In the genomic region with DNA sequence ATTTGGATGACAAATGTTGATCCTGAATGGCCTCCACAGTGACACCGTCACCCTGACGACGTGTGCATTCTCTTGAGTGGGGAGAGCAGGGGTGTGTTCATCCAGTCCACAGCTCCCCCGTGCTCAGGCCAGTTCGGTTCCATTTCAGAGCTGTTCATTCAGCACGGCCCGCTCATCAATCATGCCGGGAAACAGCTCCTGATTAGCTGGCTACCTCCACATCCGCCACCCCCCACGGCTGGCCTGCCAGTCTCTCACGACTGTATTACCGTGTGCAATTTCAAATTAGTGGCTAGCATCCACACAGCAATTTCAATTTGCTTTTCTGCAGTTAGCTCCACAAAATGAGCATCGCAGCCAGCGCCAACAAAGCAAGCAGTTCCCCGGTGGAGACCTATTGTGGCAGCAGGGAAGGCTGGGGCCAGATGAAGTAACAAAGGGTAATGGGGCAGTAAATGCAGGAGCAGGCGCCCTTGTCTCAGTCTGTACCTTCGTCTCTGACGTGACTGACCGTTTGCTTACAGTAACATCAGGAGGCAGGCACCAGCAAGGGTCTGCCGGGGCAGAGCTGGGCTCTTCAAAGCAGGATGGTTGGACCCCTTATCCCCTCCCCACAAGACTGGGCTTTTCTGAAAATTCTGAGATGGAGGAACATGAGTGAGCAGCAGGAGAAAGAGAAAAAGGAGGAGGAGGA, we compare ENCODE assay signal across 14 mouse cellular contexts. TPM values are rescaled to one million over a fixed set of nuclear protein-coding genes. Genes with fewer than 3 reads are reported as not detected.
DNase-seq lines count a peak whose midpoint lies in the region; ATAC-seq and TF ChIP-seq lines count a peak whose summit lies in the region.
"Had no signal": no experiment of that assay in that cellular context is flagged by ENCODE, and none has a peak within 500 bp of the region (broad histone marks: within the 10 kb centered on the region; RNA-seq: fewer than 3 reads in every experiment).

No protein-coding gene starts in this region.

- peak overlapping the region; percentile 89 for H3K27ac ChIP-seq in hindbrain, embryonic 13.5 days
- peak overlapping the region; percentile 32 for H3K27ac ChIP-seq in midbrain, embryonic 14.5 days (replicated peaks; ENCODE audit: low read depth, low read length)
- no peak overlapping the region for H3K27ac ChIP-seq in lung, postnatal 0 days (ENCODE audit: low read length)
- H3K27ac ChIP-seq: embryonic facial prominence, embryonic 13.5 days; gastrocnemius, adult 2 months had no signal

- ATAC-seq in hindbrain, embryonic 13.5 days (ENCODE audit: low FRiP score) = peak; percentile 73
- no peak for ATAC-seq in midbrain, embryonic 14.5 days (ENCODE audit: low FRiP score, low TSS enrichment)
- ATAC-seq in lung, postnatal 0 days = no peak

- H3K4me2 ChIP-seq in hindbrain, embryonic 13.5 days = peak overlapping the region; percentile 31
- no peak overlapping the region for H3K4me2 ChIP-seq in midbrain, embryonic 14.5 days (ENCODE audit: low read length)
- no peak overlapping the region for H3K4me2 ChIP-seq in lung, postnatal 0 days (replicated peaks; ENCODE audit: low read depth, low read length)
- H3K4me2 ChIP-seq: embryonic facial prominence, embryonic 13.5 days had no signal

- H3K9me3 ChIP-seq in hindbrain, embryonic 13.5 days = no peaks in the 10 kb centered on the region
- H3K9me3 ChIP-seq in midbrain, embryonic 14.5 days (ENCODE audit: control insufficient read depth, low read length) = no peaks in the 10 kb centered on the region
- H3K9me3 ChIP-seq in lung, postnatal 0 days (ENCODE audit: low read length) = no peaks in the 10 kb centered on the region
- H3K9me3 ChIP-seq: embryonic facial prominence, embryonic 13.5 days had no signal

- 0 out of 2 replicates have a peak, but pooled peaks cover 2% of the 10 kb centered on the region for H3K27me3 ChIP-seq in hindbrain, embryonic 13.5 days
- no peaks in the 10 kb centered on the region for H3K27me3 ChIP-seq in midbrain, embryonic 14.5 days (ENCODE audit: control insufficient read depth, insufficient read depth, low read length)
- H3K27me3 ChIP-seq in lung, postnatal 0 days (replicated peaks; ENCODE audit: insufficient read depth, low read length) = no peaks in the 10 kb centered on the region

- peak; percentile 14 for DNase-seq in Muller cell, postnatal 12 days (ENCODE audit: inconsistent ontology term)
- peak; percentile 43 for DNase-seq in embryo, embryonic 10 days (ENCODE audit: low spot score)
- peak; percentile 49 for DNase-seq in midbrain, embryonic 14.5 days
- no peak for DNase-seq in lung, postnatal 0 days (ENCODE audit: low spot score)
- DNase-seq in right cerebral cortex, postnatal 36 days (ENCODE audit: low spot score in 2 of 2) = no peak
- no peak for DNase-seq in B cell, adult 2 months
- no peak for DNase-seq in spleen, adult 12 weeks (ENCODE audit: low spot score)
- DNase-seq: cerebellum, adult 11 months; gastrocnemius, adult 2 months; lung, postnatal 10 days had no signal

- no peak overlapping the region for H3K4me3 ChIP-seq in hindbrain, embryonic 13.5 days
- H3K4me3 ChIP-seq in midbrain, embryonic 14.5 days (replicated peaks; ENCODE audit: low read depth, low read length) = no peak overlapping the region
- H3K4me3 ChIP-seq in lung, postnatal 0 days (ENCODE audit: low read depth, low read length) = no peak overlapping the region
- H3K4me3 ChIP-seq: embryonic facial prominence, embryonic 13.5 days; gastrocnemius, adult 2 months had no signal

- TF ChIP-seq EP300 in lung, postnatal 0 days (IDR thresholded peaks at IDR 0.05) = no peak

- peaks cover 31% of the 10 kb centered on the region for H3K4me1 ChIP-seq in hindbrain, embryonic 13.5 days (replicated peaks)
- peaks cover 6% of the 10 kb centered on the region; the same call in 1 of the 2 replicates for H3K4me1 ChIP-seq in midbrain, embryonic 14.5 days (ENCODE audit: control insufficient read depth, insufficient read depth, low read length)
- H3K4me1 ChIP-seq in lung, postnatal 0 days (ENCODE audit: insufficient read depth, low read depth, low read length) = no peaks in the 10 kb centered on the region

- H3K9ac ChIP-seq in hindbrain, embryonic 13.5 days = peak overlapping the region; percentile 51
- no peak overlapping the region for H3K9ac ChIP-seq in midbrain, embryonic 14.5 days (replicated peaks; ENCODE audit: low read length)
- no peak overlapping the region for H3K9ac ChIP-seq in lung, postnatal 0 days (replicated peaks; ENCODE audit: low read depth)
- H3K9ac ChIP-seq: embryonic facial prominence, embryonic 13.5 days had no signal

- TF ChIP-seq CTCF in lung, postnatal 0 days (IDR thresholded peaks at IDR 0.05) = no peak

- 20% methylated on average over 20 of the region's 20 CpGs for WGBS in hindbrain, embryonic 13.5 days
- whole genome bisulfite sequencing in midbrain, embryonic 14.5 days = 52% methylated on average over 20 of the region's 20 CpGs
- 28% methylated on average over 20 of the region's 20 CpGs for WGBS in lung, postnatal 0 days

- no peaks in the 10 kb centered on the region for H3K36me3 ChIP-seq in hindbrain, embryonic 13.5 days
- H3K36me3 ChIP-seq in midbrain, embryonic 14.5 days (ENCODE audit: control insufficient read depth, insufficient read depth, low read length) = no peaks in the 10 kb centered on the region
- no peaks in the 10 kb centered on the region for H3K36me3 ChIP-seq in lung, postnatal 0 days (ENCODE audit: insufficient read depth, low read length)
- H3K36me3 ChIP-seq: embryonic facial prominence, embryonic 13.5 days had no signal

RNA-seq across cellular contexts. Expression of a gene that starts 35.7 kb away (rescaled TPM):
- polyA plus RNA-seq in hindbrain, embryonic 13.5 days (2015; fragmentation: Nextera tagmentation; extraction: Ambion mirVana) = 0.60 and 0.79 TPM in 2 replicates
- 0.25 and 0.90 TPM in 2 replicates for polyA plus RNA-seq in midbrain, embryonic 14.5 days (2014; fragmentation: Nextera tagmentation; extraction: Ambion mirVana)
- not detected in 2 replicates for polyA plus RNA-seq in lung, postnatal 0 days (2015; fragmentation: Nextera tagmentation; extraction: Ambion mirVana)
- polyA plus RNA-seq: embryonic facial prominence, embryonic 13.5 days; small intestine, adult 2 months; thymus, postnatal 0 days had no signal

Comparison
In these comparisons a context has a peak if more than half of its experiments do, and no peak if none do; other contexts are left out.
1. DNase-seq: peak in Muller cell, postnatal 12 days (single experiment), embryo, embryonic 10 days (single experiment) and midbrain, embryonic 14.5 days (single experiment); none in lung, postnatal 0 days (single experiment), right cerebral cortex, postnatal 36 days (0 of 2), B cell, adult 2 months (0 of 2) and spleen, adult 12 weeks (single experiment).